Comparison of ENCODE assay signal across 16 mouse cellular contexts in the genomic region with DNA sequence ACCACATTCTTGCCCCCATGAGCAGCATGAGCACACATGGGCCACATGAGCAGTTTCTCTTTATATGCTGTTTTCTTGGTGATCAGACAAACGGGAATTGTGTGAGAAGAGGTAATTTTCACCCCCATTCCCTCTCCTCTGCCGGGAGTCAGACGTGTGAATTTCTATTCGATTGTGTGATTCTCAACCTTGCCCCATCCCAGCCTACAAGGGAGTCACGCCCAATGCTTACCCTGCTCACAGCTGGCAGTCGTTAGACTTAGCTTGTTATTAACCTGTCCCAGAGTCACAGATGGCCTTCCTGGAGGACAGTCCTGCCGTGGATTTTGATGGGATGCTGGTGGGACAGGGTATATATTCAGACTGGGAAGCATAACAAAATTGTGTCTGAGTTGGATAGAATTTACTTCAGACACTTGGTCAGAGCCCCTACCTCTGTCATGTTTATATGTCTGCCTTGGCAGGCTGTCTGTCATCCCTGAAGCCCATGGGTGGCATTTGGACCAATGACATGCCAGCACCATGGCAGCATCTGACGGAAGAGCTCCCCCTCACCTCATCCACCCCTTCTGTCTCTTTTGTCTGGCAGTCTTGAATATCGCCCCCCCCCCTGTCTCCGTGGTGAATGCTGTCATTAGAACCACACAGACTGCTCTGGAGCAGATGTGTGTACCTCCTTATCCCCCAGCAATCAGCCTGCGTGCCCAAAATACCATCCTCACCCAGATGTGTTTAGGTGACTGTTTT.
A peak's percentile ranks its signal among the peaks of the same experiment; 100 is the strongest.
DNase-seq lines count a peak whose midpoint lies in the region; ATAC-seq and TF ChIP-seq lines count a peak whose summit lies in the region.
"Had no signal": no experiment of that assay in that cellular context is flagged by ENCODE, and none has a peak within 500 bp of the region (broad histone marks: within the 10 kb centered on the region; RNA-seq: fewer than 3 reads in every experiment).

No protein-coding gene starts in this region.

- peak; percentile 51 for ATAC-seq in hindbrain, embryonic 12.5 days (ENCODE audit: low FRiP score)
- ATAC-seq in hindbrain, embryonic 11.5 days (ENCODE audit: low FRiP score), result no peak
- no peak for ATAC-seq in midbrain, embryonic 15.5 days (replicated peaks)
- no peak; the same call in 1 of the 2 replicates for ATAC-seq in midbrain, postnatal 0 days (ENCODE audit: low FRiP score)
- peak; percentile 59 for ATAC-seq in forebrain, embryonic 16.5 days
- peak; percentile 71 for ATAC-seq in neural tube, embryonic 14.5 days (ENCODE audit: low read depth)
- ATAC-seq: intestine, embryonic 15.5 days; lung, postnatal 0 days had no signal

- no peak for DNase-seq in hindbrain, embryonic 11.5 days (ENCODE audit: low spot score)
- no peak for DNase-seq in midbrain, postnatal 0 days (ENCODE audit: low spot score)
- no peak for DNase-seq in embryo, embryonic 10.5 days (ENCODE audit: low spot score)
- DNase-seq: cerebellum, adult 9-10 months; embryo, embryonic 11 days; gastrocnemius, postnatal 25 days; heart, postnatal 14 days; thymus, postnatal 14 days had no signal

- H3K4me3 ChIP-seq in hindbrain, embryonic 12.5 days, result no peak overlapping the region
- H3K4me3 ChIP-seq in hindbrain, embryonic 11.5 days (ENCODE audit: low read depth, low read length), result no peak overlapping the region
- no peak overlapping the region for H3K4me3 ChIP-seq in midbrain, embryonic 15.5 days
- no peak overlapping the region for H3K4me3 ChIP-seq in midbrain, postnatal 0 days (ENCODE audit: low read depth, low read length)
- no peak overlapping the region for H3K4me3 ChIP-seq in forebrain, embryonic 16.5 days (replicated peaks; ENCODE audit: low read length)
- H3K4me3 ChIP-seq in neural tube, embryonic 14.5 days (ENCODE audit: low read depth, low read length), result no peak overlapping the region
- H3K4me3 ChIP-seq: intestine, embryonic 15.5 days; liver, embryonic 15.5 days; megakaryocyte, embryonic 14.5 days had no signal

- H3K4me2 ChIP-seq in hindbrain, embryonic 12.5 days (replicated peaks), result no peak overlapping the region
- H3K4me2 ChIP-seq in hindbrain, embryonic 11.5 days (replicated peaks; ENCODE audit: low read depth, low read length), result no peak overlapping the region
- H3K4me2 ChIP-seq in midbrain, embryonic 15.5 days, result no peak overlapping the region
- H3K4me2 ChIP-seq in midbrain, postnatal 0 days (ENCODE audit: low read depth, low read length, poor library complexity, severe bottlenecking), result no peak overlapping the region
- H3K4me2 ChIP-seq in forebrain, embryonic 16.5 days (ENCODE audit: low read length), result peak overlapping the region; percentile 11; the same call in 1 of the 2 replicates
- H3K4me2 ChIP-seq in neural tube, embryonic 14.5 days (ENCODE audit: low read depth, low read length), result peak overlapping the region; percentile 4; the same call in 1 of the 2 replicates
- H3K4me2 ChIP-seq: intestine, embryonic 15.5 days; liver, embryonic 15.5 days had no signal

- H3K9me3 ChIP-seq in hindbrain, embryonic 12.5 days (replicated peaks), result no peaks in the 10 kb centered on the region
- H3K9me3 ChIP-seq in hindbrain, embryonic 11.5 days (ENCODE audit: control insufficient read depth, low read length), result no peaks in the 10 kb centered on the region
- no peaks in the 10 kb centered on the region for H3K9me3 ChIP-seq in midbrain, embryonic 15.5 days
- H3K9me3 ChIP-seq in midbrain, postnatal 0 days (ENCODE audit: low read length), result no peaks in the 10 kb centered on the region
- H3K9me3 ChIP-seq in forebrain, embryonic 16.5 days (ENCODE audit: control insufficient read depth, low read length), result no peaks in the 10 kb centered on the region
- H3K9me3 ChIP-seq in neural tube, embryonic 14.5 days (ENCODE audit: control insufficient read depth, low read length), result no peaks in the 10 kb centered on the region
- H3K9me3 ChIP-seq: intestine, embryonic 15.5 days; liver, embryonic 15.5 days had no signal

- WGBS in hindbrain, embryonic 12.5 days, result 47% methylated on average over 11 of the region's 11 CpGs
- WGBS in hindbrain, embryonic 11.5 days, result 64% methylated on average over 11 of the region's 11 CpGs
- WGBS in midbrain, embryonic 15.5 days, result 50% methylated on average over 11 of the region's 11 CpGs
- WGBS in midbrain, postnatal 0 days, result 55% methylated on average over 11 of the region's 11 CpGs
- 30% methylated on average over 11 of the region's 11 CpGs for WGBS in forebrain, embryonic 16.5 days
- 27% methylated on average over 11 of the region's 11 CpGs for WGBS in neural tube, embryonic 14.5 days

- TF ChIP-seq CTCF in midbrain, postnatal 0 days (IDR thresholded peaks at IDR 0.05), result no peak

- no peaks in the 10 kb centered on the region for H3K27me3 ChIP-seq in hindbrain, embryonic 12.5 days
- no peaks in the 10 kb centered on the region for H3K27me3 ChIP-seq in hindbrain, embryonic 11.5 days (ENCODE audit: control insufficient read depth, insufficient read depth, low read length)
- H3K27me3 ChIP-seq in midbrain, embryonic 15.5 days (replicated peaks), result no peaks in the 10 kb centered on the region
- H3K27me3 ChIP-seq in midbrain, postnatal 0 days (ENCODE audit: insufficient read depth, low read length), result no peaks in the 10 kb centered on the region
- H3K27me3 ChIP-seq in forebrain, embryonic 16.5 days (replicated peaks; ENCODE audit: control insufficient read depth, insufficient read depth, low read length), result no peaks in the 10 kb centered on the region
- no peaks in the 10 kb centered on the region for H3K27me3 ChIP-seq in neural tube, embryonic 14.5 days (ENCODE audit: control insufficient read depth, insufficient read depth, low read length)
- H3K27me3 ChIP-seq: intestine, embryonic 15.5 days; liver, embryonic 15.5 days; megakaryocyte, embryonic 14.5 days had no signal

- H3K36me3 ChIP-seq in hindbrain, embryonic 12.5 days, result no peaks in the 10 kb centered on the region
- no peaks in the 10 kb centered on the region for H3K36me3 ChIP-seq in hindbrain, embryonic 11.5 days (ENCODE audit: control insufficient read depth, insufficient read depth, low read length)
- no peaks in the 10 kb centered on the region for H3K36me3 ChIP-seq in midbrain, embryonic 15.5 days (replicated peaks)
- no peaks in the 10 kb centered on the region for H3K36me3 ChIP-seq in midbrain, postnatal 0 days (ENCODE audit: insufficient read depth, low read length)
- no peaks in the 10 kb centered on the region for H3K36me3 ChIP-seq in forebrain, embryonic 16.5 days (ENCODE audit: control insufficient read depth, insufficient read depth)
- no peaks in the 10 kb centered on the region for H3K36me3 ChIP-seq in neural tube, embryonic 14.5 days (ENCODE audit: control insufficient read depth, insufficient read depth, low read length)
- H3K36me3 ChIP-seq: intestine, embryonic 15.5 days; liver, embryonic 15.5 days had no signal

- peaks cover 47% of the 10 kb centered on the region for H3K4me1 ChIP-seq in hindbrain, embryonic 12.5 days
- no peaks in the 10 kb centered on the region for H3K4me1 ChIP-seq in hindbrain, embryonic 11.5 days (replicated peaks; ENCODE audit: control insufficient read depth, insufficient read depth, low read length)
- peaks cover 60% of the 10 kb centered on the region for H3K4me1 ChIP-seq in midbrain, embryonic 15.5 days
- peaks cover 6% of the 10 kb centered on the region; the same call in 1 of the 2 replicates for H3K4me1 ChIP-seq in midbrain, postnatal 0 days (ENCODE audit: insufficient read depth, low read length)
- H3K4me1 ChIP-seq in forebrain, embryonic 16.5 days (replicated peaks; ENCODE audit: control insufficient read depth, insufficient read depth, low read length), result peaks cover 40% of the 10 kb centered on the region
- peaks cover 47% of the 10 kb centered on the region for H3K4me1 ChIP-seq in neural tube, embryonic 14.5 days (ENCODE audit: control insufficient read depth, insufficient read depth, low read length)
- H3K4me1 ChIP-seq: intestine, embryonic 15.5 days; liver, embryonic 15.5 days; megakaryocyte, embryonic 14.5 days had no signal

- no peak overlapping the region for H3K9ac ChIP-seq in hindbrain, embryonic 12.5 days
- H3K9ac ChIP-seq in hindbrain, embryonic 11.5 days (ENCODE audit: low read depth, low read length), result no peak overlapping the region
- no peak overlapping the region; the same call in 1 of the 2 replicates for H3K9ac ChIP-seq in midbrain, embryonic 15.5 days
- H3K9ac ChIP-seq in midbrain, postnatal 0 days (replicated peaks; ENCODE audit: low read length, poor library complexity, severe bottlenecking), result no peak overlapping the region
- no peak overlapping the region for H3K9ac ChIP-seq in forebrain, embryonic 16.5 days (replicated peaks; ENCODE audit: low read depth, low read length)
- H3K9ac ChIP-seq in neural tube, embryonic 14.5 days (replicated peaks; ENCODE audit: low read depth, low read length), result no peak overlapping the region
- H3K9ac ChIP-seq: intestine, embryonic 15.5 days; liver, embryonic 15.5 days had no signal

- H3K27ac ChIP-seq in hindbrain, embryonic 12.5 days, result peak overlapping the region; percentile 72
- no peak overlapping the region for H3K27ac ChIP-seq in hindbrain, embryonic 11.5 days (ENCODE audit: low read depth, low read length)
- peak overlapping the region; percentile 61; the same call in 1 of the 2 replicates for H3K27ac ChIP-seq in midbrain, embryonic 15.5 days
- no peak overlapping the region for H3K27ac ChIP-seq in midbrain, postnatal 0 days (ENCODE audit: low read depth, low read length)
- peak overlapping the region; percentile 66 for H3K27ac ChIP-seq in forebrain, embryonic 16.5 days (ENCODE audit: low read length)
- peak overlapping the region; percentile 78 for H3K27ac ChIP-seq in neural tube, embryonic 14.5 days (ENCODE audit: low read depth, low read length)
- H3K27ac ChIP-seq: intestine, embryonic 15.5 days; liver, embryonic 15.5 days had no signal

Comparison
In these comparisons a context has a peak if more than half of its experiments do, and no peak if none do; other contexts are left out.
1. ATAC-seq: peak in hindbrain, embryonic 12.5 days (single experiment), forebrain, embryonic 16.5 days (single experiment) and neural tube, embryonic 14.5 days (single experiment); none in hindbrain, embryonic 11.5 days (single experiment), midbrain, embryonic 15.5 days (single experiment) and midbrain, postnatal 0 days (single experiment).
2. H3K27ac ChIP-seq: peak in hindbrain, embryonic 12.5 days (single experiment), midbrain, embryonic 15.5 days (single experiment), forebrain, embryonic 16.5 days (single experiment) and neural tube, embryonic 14.5 days (single experiment); none in hindbrain, embryonic 11.5 days (single experiment) and midbrain, postnatal 0 days (single experiment).
3. H3K4me2 ChIP-seq: peak in forebrain, embryonic 16.5 days (single experiment) and neural tube, embryonic 14.5 days (single experiment); none in hindbrain, embryonic 12.5 days (single experiment), hindbrain, embryonic 11.5 days (single experiment), midbrain, embryonic 15.5 days (single experiment) and midbrain, postnatal 0 days (single experiment).